Mouse (Mus musculus) midbrain, embryonic 12.5 days (tissue): ENCODE measurements around the gene Otud7b. TPM values are rescaled to one million over a fixed set of nuclear protein-coding genes. Genes with fewer than 3 reads are reported as not detected.
A peak's percentile ranks its signal among the peaks of the same experiment; 100 is the strongest.

Experiments used
- ATAC-seq: fragments of 200-750 bp; cut with Nextera tagmentation; 2 replicates; pipeline ENCODE4 v1.8.0; 2017; ENCODE audit warnings: low read depth, moderate TSS enrichment, moderate library complexity; ENCODE audit not compliant: low FRiP score
- H3K27ac ChIP-seq: fragments of 300-500 bp; sonication (generic); replicated peaks from 2 replicates; pipeline ENCODE4 v1.5.1; 2016; ENCODE audit warnings: mild to moderate bottlenecking
- H3K27me3 ChIP-seq: fragments of 300-500 bp; sonication (generic); 2 replicates; pipeline ENCODE4 v1.6.1; 2016; ENCODE audit warnings: mild to moderate bottlenecking
- H3K36me3 ChIP-seq: fragments of 300-500 bp; sonication (generic); 2 replicates; pipeline ENCODE4 v1.6.1; 2016
- H3K4me1 ChIP-seq: fragments of 300-500 bp; sonication (generic); 2 replicates; pipeline ENCODE4 v1.6.1; 2016
- H3K4me2 ChIP-seq: fragments of 300-500 bp; sonication (generic); replicated peaks from 2 replicates; pipeline ENCODE4 v1.6.1; 2016; ENCODE audit warnings: mild to moderate bottlenecking, moderate library complexity
- H3K4me3 ChIP-seq: fragments of 300-500 bp; sonication (generic); 2 replicates; pipeline ENCODE4 v1.5.1; 2016; ENCODE audit warnings: mild to moderate bottlenecking
- H3K9ac ChIP-seq: fragments of 300-500 bp; sonication (generic); replicated peaks from 2 replicates; pipeline ENCODE4 v1.6.1; 2016; ENCODE audit warnings: mild to moderate bottlenecking, moderate library complexity
- H3K9me3 ChIP-seq: fragments of 300-500 bp; sonication (generic); 2 replicates; pipeline ENCODE4 v1.6.1; 2016; ENCODE audit warnings: mild to moderate bottlenecking
- WGBS: fragments of 180-500 bp; shearing (Covaris S2); methylation state at CpG from one replicate; pipeline ENCODE4 v1.1.7; 2016; 5-methylcytosine and 5-hydroxymethylcytosine counted together
- polyA plus RNA-seq: library from polyadenylated mRNA; unstranded; fragments of >200 nt; fragmentation: Nextera tagmentation; extraction: Ambion mirVana; gene quantifications from 2 replicates; pipeline ENCODE4 v1.2.1, GENCODE M21; 2016

Gene Otud7b
- polyA plus RNA-seq, 1 experiment from 2014 or later, result 19.1 TPM

GRCm38 (mm10) chr3:96069542-96069941 lies 34.8 kb upstream of the Otud7b start:
- Histone ChIP-seq H3K4me3 (no peak overlapping the region), H3K9me3 (no peaks in the 10 kb centered on the region), H3K4me1 (no peaks in the 10 kb centered on the region), H3K27ac (no peak overlapping the region), H3K36me3 (no peaks in the 10 kb centered on the region), H3K9ac (no peak overlapping the region), H3K4me2 (no peak overlapping the region), H3K27me3 (no peaks in the 10 kb centered on the region)
- 69% methylated on average over 1 of the region's 1 CpGs for WGBS
- ATAC-seq, result no peak

- H3K4me3 ChIP-seq, result no peak overlapping the region
- H3K4me2 ChIP-seq, result no peak overlapping the region
- 0 out of 2 replicates have a peak, but pooled peaks cover 2% of the 10 kb centered on the region for H3K9me3 ChIP-seq
- ATAC-seq, result no peak
- H3K27ac ChIP-seq, result no peak overlapping the region
- H3K27me3 ChIP-seq, result no peaks in the 10 kb centered on the region
- no peak overlapping the region for H3K9ac ChIP-seq
- no peaks in the 10 kb centered on the region for H3K4me1 ChIP-seq
- no peaks in the 10 kb centered on the region for H3K36me3 ChIP-seq
- 82% methylated on average over 4 of the region's 4 CpGs for WGBS
Observed at GRCm38 (mm10) chr3:96070241-96070640, 34.1 kb upstream of the Otud7b start.

- Histone ChIP-seq H3K27me3 (no peaks in the 10 kb centered on the region), H3K36me3 (no peaks in the 10 kb centered on the region), H3K4me3 (no peak overlapping the region), H3K4me2 (no peak overlapping the region), H3K27ac (no peak overlapping the region), H3K9ac (no peak overlapping the region), H3K4me1 (no peaks in the 10 kb centered on the region), H3K9me3 (0 out of 2 replicates have a peak, but pooled peaks cover 3% of the 10 kb centered on the region)
- WGBS, result 63% methylated on average over 12 of the region's 12 CpGs
- ATAC-seq, result no peak
Observed at GRCm38 (mm10) chr3:96072921-96073486, 31.3 kb upstream of the Otud7b start.

- WGBS, result 80% methylated on average over 6 of the region's 6 CpGs
- Histone ChIP-seq H3K27ac (no peak overlapping the region), H3K27me3 (no peaks in the 10 kb centered on the region), H3K9me3 (0 out of 2 replicates have a peak, but pooled peaks cover 3% of the 10 kb centered on the region), H3K9ac (0 out of 2 replicates have a peak overlapping the region, but pooled peaks have one; percentile 29), H3K36me3 (no peaks in the 10 kb centered on the region), H3K4me3 (no peak overlapping the region), H3K4me2 (no peak overlapping the region), H3K4me1 (no peaks in the 10 kb centered on the region)
- no peak for ATAC-seq
Observed at GRCm38 (mm10) chr3:96078066-96078465, 26.3 kb upstream of the Otud7b start.

GRCm38 (mm10) chr3:96078711-96079110 lies 25.6 kb upstream of the Otud7b start:
- H3K9me3 ChIP-seq, result 0 out of 2 replicates have a peak, but pooled peaks cover 3% of the 10 kb centered on the region
- no peak overlapping the region for H3K9ac ChIP-seq
- H3K27ac ChIP-seq, result no peak overlapping the region
- 77% methylated on average over 3 of the region's 3 CpGs for WGBS
- ATAC-seq, result no peak
- no peak overlapping the region for H3K4me3 ChIP-seq
- H3K27me3 ChIP-seq, result no peaks in the 10 kb centered on the region
- no peaks in the 10 kb centered on the region for H3K4me1 ChIP-seq
- no peaks in the 10 kb centered on the region for H3K36me3 ChIP-seq
- no peak overlapping the region for H3K4me2 ChIP-seq

GRCm38 (mm10) chr3:96081006-96081405 lies 23.3 kb upstream of the Otud7b start:
- no peak overlapping the region for H3K4me2 ChIP-seq
- ATAC-seq, result no peak
- no peaks in the 10 kb centered on the region for H3K36me3 ChIP-seq
- H3K27ac ChIP-seq, result no peak overlapping the region
- H3K4me3 ChIP-seq, result no peak overlapping the region
- 59% methylated on average over 1 of the region's 1 CpGs for WGBS
- H3K27me3 ChIP-seq, result no peaks in the 10 kb centered on the region
- no peaks in the 10 kb centered on the region for H3K9me3 ChIP-seq
- no peaks in the 10 kb centered on the region for H3K4me1 ChIP-seq
- H3K9ac ChIP-seq, result no peak overlapping the region

- 89% methylated on average over 4 of the region's 4 CpGs for WGBS
- Histone ChIP-seq H3K9me3 (no peaks in the 10 kb centered on the region), H3K9ac (no peak overlapping the region), H3K36me3 (no peaks in the 10 kb centered on the region), H3K4me3 (no peak overlapping the region), H3K4me2 (no peak overlapping the region), H3K4me1 (no peaks in the 10 kb centered on the region), H3K27ac (no peak overlapping the region), H3K27me3 (no peaks in the 10 kb centered on the region)
- ATAC-seq, result no peak
Observed at GRCm38 (mm10) chr3:96081650-96082049, 22.7 kb upstream of the Otud7b start.

GRCm38 (mm10) chr3:96082100-96082499 lies 22.2 kb upstream of the Otud7b start:
- Histone ChIP-seq H3K36me3 (no peaks in the 10 kb centered on the region), H3K4me1 (no peaks in the 10 kb centered on the region), H3K4me2 (no peak overlapping the region), H3K4me3 (no peak overlapping the region), H3K9me3 (no peaks in the 10 kb centered on the region), H3K9ac (no peak overlapping the region), H3K27me3 (no peaks in the 10 kb centered on the region), H3K27ac (no peak overlapping the region)
- WGBS, result 90% methylated on average over 2 of the region's 2 CpGs
- ATAC-seq, result no peak

GRCm38 (mm10) chr3:96082714-96083508 lies 21.4 kb upstream of the Otud7b start:
- Histone ChIP-seq H3K4me1 (no peaks in the 10 kb centered on the region), H3K9me3 (no peaks in the 10 kb centered on the region), H3K4me3 (no peak overlapping the region), H3K27ac (no peak overlapping the region), H3K27me3 (no peaks in the 10 kb centered on the region), H3K4me2 (no peak overlapping the region), H3K36me3 (no peaks in the 10 kb centered on the region), H3K9ac (no peak overlapping the region)
- ATAC-seq, result no peak
- WGBS, result 63% methylated on average over 15 of the region's 15 CpGs

- no peak overlapping the region for H3K27ac ChIP-seq
- WGBS, result 79% methylated on average over 10 of the region's 10 CpGs
- ATAC-seq, result no peak
- H3K4me1 ChIP-seq, result no peaks in the 10 kb centered on the region
- no peak overlapping the region for H3K4me3 ChIP-seq
- H3K9me3 ChIP-seq, result no peaks in the 10 kb centered on the region
- H3K27me3 ChIP-seq, result no peaks in the 10 kb centered on the region
- H3K9ac ChIP-seq, result no peak overlapping the region
- H3K4me2 ChIP-seq, result no peak overlapping the region
- no peaks in the 10 kb centered on the region for H3K36me3 ChIP-seq
Observed at GRCm38 (mm10) chr3:96084146-96084755, 20.1 kb upstream of the Otud7b start.

GRCm38 (mm10) chr3:96087219-96087618 lies 17.1 kb upstream of the Otud7b start:
- Histone ChIP-seq H3K27me3 (no peaks in the 10 kb centered on the region), H3K4me3 (no peak overlapping the region), H3K27ac (no peak overlapping the region), H3K36me3 (no peaks in the 10 kb centered on the region), H3K4me2 (no peak overlapping the region), H3K4me1 (no peaks in the 10 kb centered on the region), H3K9ac (no peak overlapping the region), H3K9me3 (no peaks in the 10 kb centered on the region)
- WGBS, result 60% methylated on average over 2 of the region's 2 CpGs
- no peak for ATAC-seq

GRCm38 (mm10) chr3:96087801-96088200 lies 16.5 kb upstream of the Otud7b start:
- no peak overlapping the region for H3K9ac ChIP-seq
- no peak overlapping the region for H3K4me3 ChIP-seq
- no peak for ATAC-seq
- H3K36me3 ChIP-seq, result no peaks in the 10 kb centered on the region
- no peak overlapping the region for H3K27ac ChIP-seq
- H3K4me2 ChIP-seq, result no peak overlapping the region
- no peaks in the 10 kb centered on the region for H3K4me1 ChIP-seq
- H3K9me3 ChIP-seq, result no peaks in the 10 kb centered on the region
- no peaks in the 10 kb centered on the region for H3K27me3 ChIP-seq
- WGBS, result 87% methylated on average over 4 of the region's 4 CpGs
